Mouse (Mus musculus) kidney, postnatal 0 days (tissue): ENCODE results near the gene Neu2. TPM values are rescaled to one million over a fixed set of nuclear protein-coding genes. Genes with fewer than 3 reads are reported as not detected.

Experiments
- ATAC-seq: fragments of 200-750 bp; cut with Nextera tagmentation; replicated peaks from 2 replicates; pipeline ENCODE4 v1.8.0; 2017; ENCODE audit warnings: low read depth, moderate number of reproducible peaks, moderate TSS enrichment, moderate library complexity; ENCODE audit not compliant: low FRiP score
- DNase-seq: peaks from one replicate; pipeline ENCODE4 v3.0.0-alpha.2; 2016; ENCODE audit warnings: low spot score
- H3K27ac ChIP-seq: fragments of 300-500 bp; sonication (generic); 2 replicates; pipeline ENCODE4 v1.5.1; 2014; ENCODE audit warnings: mild to moderate bottlenecking
- H3K27me3 ChIP-seq: fragments of 300-500 bp; sonication (generic); 2 replicates; pipeline ENCODE4 v1.6.1; 2014; ENCODE audit warnings: low read length, mixed read lengths; ENCODE audit not compliant: insufficient read depth
- H3K36me3 ChIP-seq: fragments of 300-500 bp; sonication (generic); 2 replicates; pipeline ENCODE4 v1.6.1; 2014; ENCODE audit warnings: low read length, mixed read lengths; ENCODE audit not compliant: insufficient read depth
- H3K4me1 ChIP-seq: fragments of 300-500 bp; sonication (generic); replicated peaks from 2 replicates; pipeline ENCODE4 v1.6.1; 2014; ENCODE audit warnings: antibody characterized with exemption, low read length, mixed read lengths; ENCODE audit not compliant: insufficient read depth
- H3K4me2 ChIP-seq: fragments of 300-500 bp; sonication (generic); 2 replicates; pipeline ENCODE4 v1.6.1; 2014; ENCODE audit warnings: mild to moderate bottlenecking, low read length, moderate library complexity, mixed read lengths
- H3K4me3 ChIP-seq: fragments of 300-500 bp; sonication (generic); replicated peaks from 2 replicates; pipeline ENCODE4 v1.5.1; 2014; ENCODE audit warnings: low read depth, low read length
- H3K9ac ChIP-seq: fragments of 300-500 bp; sonication (generic); 2 replicates; pipeline ENCODE4 v1.6.1; 2014; ENCODE audit warnings: low read depth, low read length
- H3K9me3 ChIP-seq: fragments of 300-500 bp; sonication (generic); replicated peaks from 2 replicates; pipeline ENCODE4 v1.6.1; 2016; ENCODE audit warnings: low read length, inconsistent platforms, mixed read lengths
- CTCF ChIP-seq: IDR thresholded peaks from 2 replicates; pipeline ENCODE4 v1.5.1; 2016; ENCODE audit warnings: antibody characterized with exemption, low read depth, mild to moderate bottlenecking, moderate library complexity
- WGBS: fragments of 180-500 bp; shearing (Covaris S2); extraction: QIAGEN DNeasy Blood & Tissue Kit; methylation state at CpG from one replicate; pipeline ENCODE4 v1.1.7; 2014; 5-methylcytosine and 5-hydroxymethylcytosine counted together
- polyA plus RNA-seq: library from polyadenylated mRNA; unstranded; fragments of >200 nt; fragmentation: Nextera tagmentation; extraction: Ambion mirVana; gene quantifications from 2 replicates; pipeline ENCODE4 v1.2.1, GENCODE M21; 2015

Neu2 gene
- polyA plus RNA-seq, 1 experiment from 2014 or later = 3.0 TPM

DNA sequence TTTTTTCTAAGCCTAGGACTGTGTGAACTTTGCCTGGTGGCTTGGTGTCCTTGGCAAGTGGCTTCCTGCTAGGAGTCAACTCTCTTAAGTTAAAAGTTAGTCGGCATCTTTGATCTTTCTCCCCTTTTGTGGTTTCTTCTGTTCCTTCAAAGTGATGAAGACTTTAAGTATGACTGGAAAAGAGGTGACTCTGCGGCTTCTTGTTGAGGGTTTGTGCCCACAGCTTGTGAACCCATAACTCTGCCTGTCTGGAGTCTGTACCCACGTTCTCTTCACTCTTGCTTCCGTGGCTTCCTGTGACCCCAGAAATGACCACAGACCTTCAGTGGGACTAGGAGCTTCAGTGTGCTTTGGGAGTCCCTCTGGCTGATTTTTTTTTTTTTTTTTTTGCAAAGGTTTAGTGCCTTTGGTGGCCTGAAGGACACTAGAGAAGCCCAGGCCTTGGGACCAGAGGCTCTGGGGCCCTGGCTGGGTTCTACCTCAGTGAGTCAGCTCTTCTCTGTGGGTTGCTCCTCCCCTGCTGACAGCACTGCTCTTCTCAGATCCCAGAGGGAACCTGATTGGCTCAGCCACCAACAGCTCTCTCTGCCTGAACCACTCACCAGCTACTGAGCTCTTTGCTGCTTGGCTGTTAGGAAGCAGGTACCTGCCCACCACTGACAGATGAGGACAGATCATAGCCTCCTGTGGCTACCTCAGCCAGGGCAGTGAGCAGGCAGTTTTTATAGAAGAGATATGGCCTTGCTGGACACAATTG is 127.6 kb downstream of the Neu2 start:
- Histone ChIP-seq H3K27me3 (no peaks in the 10 kb centered on the region), H3K27ac (no peak overlapping the region), H3K4me1 (0 out of 2 replicates have a peak, but pooled peaks cover 3% of the 10 kb centered on the region), H3K9ac (no peak overlapping the region), H3K36me3 (no peaks in the 10 kb centered on the region), H3K9me3 (no peaks in the 10 kb centered on the region), H3K4me3 (no peak overlapping the region), H3K4me2 (no peak overlapping the region)
- DNase-seq (peak; percentile 47), ATAC-seq (peak; percentile 84)
- WGBS = 83% methylated on average over 4 of the region's 4 CpGs
- no peak for TF ChIP-seq CTCF

DNA sequence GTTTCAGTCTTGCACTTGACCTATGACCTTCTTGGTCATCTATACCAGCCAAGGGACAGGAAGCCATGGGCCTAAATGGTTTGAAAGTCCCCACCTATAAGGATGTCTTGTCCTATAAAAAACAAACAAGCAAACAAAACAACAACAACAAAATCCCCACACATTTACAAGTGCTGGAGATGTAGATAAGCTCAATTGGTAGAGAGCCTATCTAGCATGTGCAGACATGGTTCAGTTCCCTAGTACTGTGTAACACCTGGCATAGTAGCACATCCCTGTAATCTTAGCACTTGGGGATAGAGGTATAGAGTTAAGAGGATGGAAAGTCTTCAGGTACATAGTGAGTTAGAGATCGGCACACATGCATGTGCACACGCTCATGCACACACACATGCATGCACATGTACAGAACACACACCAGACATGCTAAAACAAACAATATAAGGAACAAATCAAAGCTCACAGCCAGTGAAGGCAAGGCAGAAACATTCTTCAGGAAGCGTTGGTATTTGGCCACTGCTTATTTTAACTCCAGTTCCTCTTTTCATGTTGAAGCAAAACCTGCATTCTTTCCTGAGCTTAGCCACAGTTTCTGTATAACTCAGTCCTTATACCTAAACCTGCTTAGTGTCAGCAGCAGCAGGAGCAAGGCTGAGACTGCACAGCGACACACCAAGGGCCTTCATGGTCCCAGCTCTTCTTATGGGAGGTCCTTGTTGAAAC is 128.3 kb downstream of the Neu2 start:
- Histone ChIP-seq H3K36me3 (no peaks in the 10 kb centered on the region), H3K27me3 (no peaks in the 10 kb centered on the region), H3K9ac (no peak overlapping the region), H3K27ac (no peak overlapping the region), H3K9me3 (no peaks in the 10 kb centered on the region), H3K4me2 (no peak overlapping the region), H3K4me1 (0 out of 2 replicates have a peak, but pooled peaks cover 3% of the 10 kb centered on the region), H3K4me3 (no peak overlapping the region)
- DNase-seq (no peak), ATAC-seq (no peak)
- TF ChIP-seq CTCF = no peak
- 88% methylated on average over 4 of the region's 4 CpGs for WGBS

DNA sequence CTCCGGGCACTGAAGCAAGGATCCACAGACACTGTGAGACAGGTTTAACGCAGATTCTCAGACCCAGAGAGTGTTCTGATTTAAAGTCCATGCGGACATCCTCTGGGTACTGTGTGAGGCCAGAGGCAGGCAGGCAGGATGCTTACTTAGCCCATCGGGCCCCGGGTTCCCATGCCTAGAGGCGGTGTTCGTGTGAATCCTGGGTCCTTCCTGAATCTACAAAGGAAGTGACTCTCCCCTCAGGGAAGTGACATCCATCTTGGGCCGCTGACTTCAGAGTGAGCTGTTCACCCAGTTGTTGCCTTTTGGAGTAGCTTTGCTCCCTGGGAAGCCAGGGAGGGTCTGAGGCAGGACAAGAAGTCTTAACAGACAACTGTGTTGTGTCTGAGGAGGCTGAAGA is 130.0 kb downstream of the Neu2 start:
- ATAC-seq (no peak), DNase-seq (no peak)
- no peak overlapping the region for H3K9ac ChIP-seq
- WGBS = 79% methylated on average over 8 of the region's 8 CpGs
- no peak for TF ChIP-seq CTCF
- 0 out of 2 replicates have a peak, but pooled peaks cover 3% of the 10 kb centered on the region for H3K4me1 ChIP-seq
- H3K9me3 ChIP-seq = no peaks in the 10 kb centered on the region
- no peaks in the 10 kb centered on the region for H3K27me3 ChIP-seq
- H3K36me3 ChIP-seq = no peaks in the 10 kb centered on the region
- H3K4me2 ChIP-seq = peak overlapping the region; percentile 7; the same call in 1 of the 2 replicates
- H3K4me3 ChIP-seq = no peak overlapping the region
- peak overlapping the region; percentile 87 for H3K27ac ChIP-seq

DNA sequence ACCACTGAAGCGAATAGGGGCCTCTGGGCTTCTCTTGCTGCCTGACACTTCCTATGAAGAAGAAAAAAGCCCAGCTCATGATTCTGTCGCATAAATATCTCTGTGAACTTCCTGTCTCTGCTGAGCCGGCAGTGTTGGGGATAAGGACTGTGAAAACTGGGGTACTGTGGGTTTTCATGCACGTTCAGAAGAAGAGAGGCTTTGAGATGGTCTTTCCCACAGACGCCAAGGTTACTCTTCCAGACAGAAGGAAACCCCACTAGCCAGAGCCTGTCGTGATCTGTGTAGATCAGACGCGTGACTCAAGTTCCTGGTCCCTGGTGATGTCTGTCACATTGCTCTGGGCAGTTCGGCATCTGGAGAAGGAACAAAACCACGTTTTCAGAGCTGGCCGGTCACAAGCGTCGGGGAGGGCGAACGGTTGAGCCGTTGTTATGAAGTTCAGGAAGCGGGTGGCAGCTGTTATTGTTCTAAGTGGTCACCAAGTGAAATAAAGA is 130.5 kb downstream of the Neu2 start:
- no peak for ATAC-seq
- DNase-seq = peak; percentile 68
- WGBS = 39% methylated on average over 17 of the region's 17 CpGs
- Histone ChIP-seq H3K4me1 (0 out of 2 replicates have a peak, but pooled peaks cover 3% of the 10 kb centered on the region), H3K9ac (no peak overlapping the region), H3K27me3 (no peaks in the 10 kb centered on the region), H3K4me2 (peak overlapping the region; percentile 7; the same call in 1 of the 2 replicates), H3K4me3 (no peak overlapping the region), H3K9me3 (no peaks in the 10 kb centered on the region), H3K36me3 (no peaks in the 10 kb centered on the region), H3K27ac (peak overlapping the region; percentile 87)
- TF ChIP-seq CTCF = no peak

DNA sequence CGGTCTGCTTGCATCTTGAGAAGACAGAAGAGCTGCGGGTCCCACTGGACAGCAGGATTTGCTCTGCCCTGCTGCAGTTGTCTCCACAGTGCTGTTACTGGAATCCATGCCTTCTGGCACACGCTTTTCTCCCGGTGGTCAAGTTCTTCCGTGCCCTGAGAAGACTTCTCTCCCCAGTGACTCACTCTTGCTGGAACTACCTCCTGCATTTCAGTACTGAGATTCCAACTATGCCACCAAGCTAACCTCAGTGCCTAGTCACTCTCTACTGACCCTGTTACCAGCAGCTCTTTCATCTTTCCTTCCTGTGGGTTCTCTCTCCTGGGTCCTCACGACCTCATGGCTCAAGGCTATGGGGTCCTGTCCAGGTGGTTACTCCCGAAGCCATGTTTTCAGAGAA is 133.3 kb downstream of the Neu2 start:
- no peak for DNase-seq
- no peak for ATAC-seq
- H3K27ac ChIP-seq = no peak overlapping the region
- no peaks in the 10 kb centered on the region for H3K4me1 ChIP-seq
- TF ChIP-seq CTCF = no peak
- 77% methylated on average over 7 of the region's 7 CpGs for WGBS
- no peak overlapping the region for H3K4me3 ChIP-seq
- H3K4me2 ChIP-seq = no peak overlapping the region
- H3K27me3 ChIP-seq = no peaks in the 10 kb centered on the region
- no peak overlapping the region for H3K9ac ChIP-seq
- no peaks in the 10 kb centered on the region for H3K36me3 ChIP-seq
- no peaks in the 10 kb centered on the region for H3K9me3 ChIP-seq

DNA sequence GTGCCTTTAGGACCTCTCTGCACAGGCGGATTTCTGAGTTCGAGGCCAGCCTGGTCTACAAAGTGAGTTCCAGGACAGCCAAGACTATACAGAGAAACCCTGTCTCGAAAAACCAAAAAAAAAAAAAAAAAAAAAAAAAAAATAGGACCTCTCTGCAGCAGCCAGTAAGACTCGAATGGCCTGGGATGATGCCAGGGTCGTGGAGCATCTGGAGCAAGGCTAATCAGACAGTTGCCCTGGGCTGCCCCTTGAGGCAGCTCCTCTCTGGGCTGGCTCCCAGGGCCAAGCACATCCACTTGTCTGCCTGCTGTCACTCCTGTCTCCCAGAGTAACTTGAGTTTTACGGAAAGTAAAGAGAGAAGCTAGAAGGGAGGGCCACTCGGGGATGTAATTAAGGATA is 135.4 kb downstream of the Neu2 start:
- no peak for ATAC-seq
- TF ChIP-seq CTCF = no peak
- H3K9me3 ChIP-seq = no peaks in the 10 kb centered on the region
- DNase-seq = no peak
- no peaks in the 10 kb centered on the region for H3K36me3 ChIP-seq
- no peak overlapping the region for H3K4me3 ChIP-seq
- H3K9ac ChIP-seq = no peak overlapping the region
- H3K4me1 ChIP-seq = no peaks in the 10 kb centered on the region
- no peaks in the 10 kb centered on the region for H3K27me3 ChIP-seq
- no peak overlapping the region for H3K27ac ChIP-seq
- no peak overlapping the region for H3K4me2 ChIP-seq
- WGBS = 59% methylated on average over 7 of the region's 7 CpGs
